Mouse (Mus musculus): ENCODE measurements around the gene Fam171b. TPM values are rescaled to one million over a fixed set of nuclear protein-coding genes. Genes with fewer than 3 reads are reported as not detected.

The Fam171b gene
- polyA plus RNA-seq, 1 experiment = not detected

GRCm38 (mm10) chr2:83853423-83853822 is 41.0 kb downstream of the Fam171b start:
- H3K36me3 ChIP-seq (ENCODE audit: control insufficient read depth) = no peaks in the 10 kb centered on the region
- no peak for TF ChIP-seq TAL1 (IDR thresholded peaks at IDR 0.05; ENCODE audit: low read length)
- no peak for TF ChIP-seq GATA1 (IDR thresholded peaks at IDR 0.05; ENCODE audit: low read length)

DNA sequence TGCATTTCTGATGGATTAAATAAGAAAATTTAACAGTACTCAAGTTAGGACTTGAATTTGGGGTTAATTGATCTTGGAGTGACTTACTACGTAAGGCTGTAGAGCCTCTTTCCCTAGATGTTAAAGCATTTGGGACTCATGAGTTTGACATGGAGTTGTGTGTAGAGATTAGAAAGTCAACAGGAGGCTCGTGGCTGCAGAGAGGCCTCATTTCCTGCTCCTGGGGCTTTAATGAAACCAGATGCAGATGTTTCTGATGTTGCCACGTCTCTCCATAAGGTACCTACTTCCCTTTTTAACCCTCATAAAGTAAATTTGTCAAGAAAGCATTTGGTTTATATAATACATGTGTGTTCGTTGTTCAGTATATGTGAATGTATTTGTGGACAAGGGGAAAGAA is 43.8 kb downstream of the Fam171b start:
- Histone ChIP-seq H3K27me3 (ENCODE audit: control insufficient read depth) (no peaks in the 10 kb centered on the region), H3K4me1 (ENCODE audit: control insufficient read depth) (no peaks in the 10 kb centered on the region), H3K9me3 (ENCODE audit: control insufficient read depth, low read length) (no peaks in the 10 kb centered on the region), H3K4me3 (replicated peaks) (no peak overlapping the region), H3K36me3 (ENCODE audit: control insufficient read depth) (no peaks in the 10 kb centered on the region)
- no peak for TF ChIP-seq TAL1 (IDR thresholded peaks at IDR 0.05; ENCODE audit: low read length)

More at GRCm38 (mm10) chr2:83853423-83853822, 41.0 kb downstream of the Fam171b start:
- H3K4me3 ChIP-seq (replicated peaks) = no peak overlapping the region
- H3K27me3 ChIP-seq (ENCODE audit: control insufficient read depth) = no peaks in the 10 kb centered on the region
- H3K9me3 ChIP-seq (ENCODE audit: control insufficient read depth, low read length) = no peaks in the 10 kb centered on the region
- H3K4me1 ChIP-seq (ENCODE audit: control insufficient read depth) = no peaks in the 10 kb centered on the region

DNA sequence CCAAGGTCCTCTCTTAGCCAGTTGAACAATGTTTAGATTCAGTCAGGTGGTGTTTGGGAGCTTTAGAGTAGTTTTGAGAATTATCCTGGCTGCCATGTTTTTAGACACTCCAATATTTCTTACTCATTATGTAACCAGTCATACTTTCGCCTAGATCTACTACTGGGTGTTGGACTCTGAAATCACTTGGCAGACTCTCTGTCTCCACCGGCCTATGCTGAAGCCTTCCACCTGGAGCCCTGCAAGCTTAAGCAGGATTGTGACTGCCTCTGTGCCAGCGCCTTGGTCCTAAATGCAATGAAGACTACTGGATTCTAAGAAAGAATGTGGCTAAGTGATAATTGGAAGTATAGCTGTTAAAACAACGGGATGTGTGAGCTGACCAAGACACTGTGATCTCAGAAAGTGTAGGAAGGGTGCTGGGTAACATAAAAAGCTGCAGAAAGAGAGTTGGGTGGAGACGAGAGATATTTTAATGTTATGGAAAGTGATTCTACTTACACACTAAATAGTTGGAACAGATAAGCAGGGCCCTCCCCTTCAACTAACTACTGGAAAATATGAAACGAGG is 71.5 kb downstream of the Fam171b start:
- Histone ChIP-seq H3K4me1 (ENCODE audit: control insufficient read depth) (no peaks in the 10 kb centered on the region), H3K36me3 (ENCODE audit: control insufficient read depth) (no peaks in the 10 kb centered on the region), H3K9me3 (ENCODE audit: control insufficient read depth, low read length) (no peaks in the 10 kb centered on the region), H3K4me3 (replicated peaks) (no peak overlapping the region), H3K27me3 (ENCODE audit: control insufficient read depth) (no peaks in the 10 kb centered on the region)
- TF ChIP-seq TAL1 (IDR thresholded peaks at IDR 0.05; ENCODE audit: low read length) (no peak), GATA1 (IDR thresholded peaks at IDR 0.05; ENCODE audit: low read length) (no peak)

GRCm38 (mm10) chr2:83893701-83894100 is 81.3 kb downstream of the Fam171b start:
- no peak for TF ChIP-seq TAL1 (IDR thresholded peaks at IDR 0.05; ENCODE audit: low read length)
- no peak for TF ChIP-seq GATA1 (IDR thresholded peaks at IDR 0.05; ENCODE audit: low read length)
- H3K4me3 ChIP-seq (replicated peaks) = no peak overlapping the region
- H3K9me3 ChIP-seq (ENCODE audit: control insufficient read depth, low read length) = no peaks in the 10 kb centered on the region
- no peaks in the 10 kb centered on the region for H3K36me3 ChIP-seq (ENCODE audit: control insufficient read depth)
- H3K27me3 ChIP-seq (ENCODE audit: control insufficient read depth) = no peaks in the 10 kb centered on the region
- H3K4me1 ChIP-seq (ENCODE audit: control insufficient read depth) = no peaks in the 10 kb centered on the region

DNA sequence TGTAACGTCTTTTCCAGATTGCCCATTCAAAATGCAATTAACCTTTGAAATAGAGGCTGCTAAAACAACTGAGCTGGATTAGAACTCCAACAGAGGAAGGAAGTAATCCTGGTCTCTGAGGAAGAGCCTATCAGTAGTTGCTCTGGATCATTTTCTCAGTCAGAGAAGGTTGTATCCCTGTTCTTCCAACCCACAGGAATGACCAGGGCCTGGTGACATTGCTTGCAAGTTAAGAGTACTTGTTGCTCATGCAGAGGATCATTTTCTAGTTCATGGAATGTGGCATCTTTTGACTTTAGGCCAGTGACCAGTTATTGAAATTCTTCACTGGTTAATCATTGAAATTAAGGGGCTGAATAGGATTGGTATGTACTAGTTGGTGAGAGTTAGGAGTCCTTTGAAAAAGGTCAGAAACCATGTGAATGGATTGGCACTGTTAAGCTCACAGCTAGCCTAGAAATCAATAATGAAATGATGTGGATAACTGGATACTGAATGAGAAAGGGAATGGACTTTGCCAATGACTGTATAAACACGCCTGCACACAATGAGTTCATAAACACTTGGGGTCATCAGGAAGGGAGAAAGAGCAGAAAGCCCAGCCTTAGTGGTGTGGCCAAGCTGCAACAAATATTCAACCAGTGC is 89.6 kb downstream of the Fam171b start:
- H3K4me1 ChIP-seq (ENCODE audit: control insufficient read depth) = no peaks in the 10 kb centered on the region
- H3K9me3 ChIP-seq (ENCODE audit: control insufficient read depth, low read length) = no peaks in the 10 kb centered on the region
- H3K27me3 ChIP-seq (ENCODE audit: control insufficient read depth) = no peaks in the 10 kb centered on the region
- no peak overlapping the region for H3K4me3 ChIP-seq (replicated peaks)
- TF ChIP-seq GATA1 (IDR thresholded peaks at IDR 0.05; ENCODE audit: low read length) = no peak
- TF ChIP-seq TAL1 (IDR thresholded peaks at IDR 0.05; ENCODE audit: low read length) = no peak
- H3K36me3 ChIP-seq (ENCODE audit: control insufficient read depth) = no peaks in the 10 kb centered on the region

GRCm38 (mm10) chr2:83929478-83930088 is 117.1 kb downstream of the Fam171b start:
- H3K9me3 ChIP-seq (ENCODE audit: control insufficient read depth, low read length) = no peaks in the 10 kb centered on the region
- TF ChIP-seq TAL1 (IDR thresholded peaks at IDR 0.05; ENCODE audit: low read length) = no peak
- TF ChIP-seq GATA1 (IDR thresholded peaks at IDR 0.05; ENCODE audit: low read length) = no peak
- H3K4me3 ChIP-seq (replicated peaks) = no peak overlapping the region
- no peaks in the 10 kb centered on the region for H3K4me1 ChIP-seq (ENCODE audit: control insufficient read depth)
- H3K36me3 ChIP-seq (ENCODE audit: control insufficient read depth) = no peaks in the 10 kb centered on the region
- no peaks in the 10 kb centered on the region for H3K27me3 ChIP-seq (ENCODE audit: control insufficient read depth)

Other genes starting within 250 kb of the Fam171b start
- gene Zc3h15, start 168.2 kb upstream of the Fam171b start, polyA plus RNA-seq (2012) = 27.1 and 41.9 TPM in 2 replicates
- gene Itgav, start 88.2 kb upstream of the Fam171b start, polyA plus RNA-seq (2012) = 0.03 and 0.08 TPM in 2 replicates
- gene Zswim2, start 128.6 kb downstream of the Fam171b start, polyA plus RNA-seq (2012) = not detected in 2 replicates
- 0.05 and 0.11 TPM in 2 replicates for gene Gm13698, start 143.1 kb downstream of the Fam171b start, polyA plus RNA-seq (2012)
- gene Gm13693, start 148.9 kb downstream of the Fam171b start, polyA plus RNA-seq (2012) = 0.05 and 0.11 TPM in 2 replicates
- gene Gm13695, start 154.7 kb downstream of the Fam171b start, polyA plus RNA-seq (2012) = not detected in 2 replicates
- gene Gm13696, start 160.5 kb downstream of the Fam171b start, polyA plus RNA-seq (2012) = 0.05 and 0.11 TPM in 2 replicates
- 0.05 and 0.11 TPM in 2 replicates for gene Gm13694, start 166.3 kb downstream of the Fam171b start, polyA plus RNA-seq (2012)
- gene Gm13697, start 172.1 kb downstream of the Fam171b start, polyA plus RNA-seq (2012) = 0.05 and 0.11 TPM in 2 replicates
- 0.05 and 0.11 TPM in 2 replicates for gene Gm13691, start 177.9 kb downstream of the Fam171b start, polyA plus RNA-seq (2012)